Mouse (Mus musculus): ENCODE data around the gene Mov10l1. TPM values are rescaled to one million over a fixed set of nuclear protein-coding genes. Genes with fewer than 3 reads are reported as not detected.

Gene Mov10l1
- polyA plus RNA-seq, 1 experiment from 2014 or later: 0.05 TPM

DNA sequence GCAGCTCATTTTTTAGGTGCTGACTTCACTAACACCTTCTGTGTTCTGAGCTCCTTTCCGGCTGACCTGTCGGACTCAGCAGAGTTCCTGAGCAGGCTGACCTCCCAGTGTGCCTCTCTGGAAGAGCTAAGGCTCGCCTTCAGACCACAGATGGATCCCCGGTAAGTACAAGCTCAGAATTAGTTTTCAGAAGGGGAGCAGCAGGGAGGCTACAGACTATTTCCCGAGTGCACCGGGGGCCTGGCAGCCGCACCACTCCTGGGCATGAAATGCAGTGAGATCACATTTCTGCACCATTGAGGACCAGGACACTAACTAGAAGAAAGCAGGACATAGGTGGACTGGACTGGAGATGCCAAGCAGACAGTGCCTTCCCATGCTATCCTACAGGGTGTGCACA lies 115.9 kb downstream of the Mov10l1 start:
- Histone ChIP-seq H3K27me3 (replicated peaks; ENCODE audit: control insufficient read depth, insufficient read depth, low read length) (no peaks in the 10 kb centered on the region), H3K4me3 (ENCODE audit: low read length) (no peak overlapping the region), H3K27ac (ENCODE audit: low read depth, low read length) (no peak overlapping the region), H3K36me3 (ENCODE audit: control insufficient read depth, insufficient read depth, low read length) (peaks cover 79% of the 10 kb centered on the region), H3K9ac (ENCODE audit: low read depth, low read length) (no peak overlapping the region), H3K4me1 (ENCODE audit: control insufficient read depth, insufficient read depth, low read depth, low read length) (no peaks in the 10 kb centered on the region), H3K4me2 (ENCODE audit: low read length) (no peak overlapping the region), H3K9me3 (ENCODE audit: control insufficient read depth, low read length) (no peaks in the 10 kb centered on the region)
- 89% methylated on average over 7 of the region's 7 CpGs for WGBS
- ATAC-seq: no peak

DNA sequence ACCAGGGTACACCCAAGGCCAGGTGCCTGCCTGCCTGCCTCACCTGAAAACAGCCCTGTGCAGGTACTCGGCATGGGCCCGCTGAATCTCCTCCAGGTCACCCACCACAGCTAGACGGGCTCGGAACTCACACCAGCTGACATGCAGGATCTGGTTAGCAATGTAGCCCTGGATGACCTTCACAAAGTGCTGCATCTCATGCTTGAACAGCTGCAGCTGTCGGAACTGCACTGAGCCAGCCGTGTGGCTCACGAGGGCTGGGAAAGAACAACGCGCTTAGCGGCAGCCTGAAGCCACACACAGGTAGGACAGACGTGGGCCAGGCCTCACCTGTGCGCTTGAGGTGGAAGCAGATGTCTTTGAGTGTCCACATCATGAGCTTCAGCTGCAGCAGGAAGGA lies 118.1 kb downstream of the Mov10l1 start:
- Histone ChIP-seq H3K36me3 (ENCODE audit: control insufficient read depth, insufficient read depth, low read length) (peaks cover 78% of the 10 kb centered on the region), H3K9me3 (ENCODE audit: control insufficient read depth, low read length) (no peaks in the 10 kb centered on the region), H3K4me2 (ENCODE audit: low read length) (no peak overlapping the region), H3K27ac (ENCODE audit: low read depth, low read length) (no peak overlapping the region), H3K4me3 (ENCODE audit: low read length) (no peak overlapping the region), H3K27me3 (replicated peaks; ENCODE audit: control insufficient read depth, insufficient read depth, low read length) (no peaks in the 10 kb centered on the region), H3K9ac (ENCODE audit: low read depth, low read length) (no peak overlapping the region), H3K4me1 (ENCODE audit: control insufficient read depth, insufficient read depth, low read depth, low read length) (no peaks in the 10 kb centered on the region)
- 87% methylated on average over 12 of the region's 12 CpGs for WGBS
- no peak for ATAC-seq

DNA sequence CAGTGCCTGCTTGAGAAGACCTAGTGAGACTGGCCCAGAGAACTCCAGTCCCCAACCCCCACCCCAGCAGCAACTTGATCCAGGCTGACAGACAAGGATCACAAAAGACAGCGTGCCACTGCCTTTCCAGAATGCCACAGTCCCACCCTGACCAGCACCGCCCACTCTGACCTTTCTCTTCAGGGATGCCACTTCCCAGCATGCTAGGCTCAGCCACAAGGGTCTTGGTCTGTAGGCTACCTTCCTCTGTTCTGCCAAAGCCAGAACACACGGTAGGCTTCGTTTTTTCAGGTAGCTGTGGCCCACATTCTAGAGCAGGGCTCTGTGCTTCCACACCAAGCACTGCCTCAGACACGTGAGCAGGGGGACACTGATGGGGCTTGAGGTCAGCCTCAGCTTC lies 119.9 kb downstream of the Mov10l1 start:
- Histone ChIP-seq H3K27me3 (replicated peaks; ENCODE audit: control insufficient read depth, insufficient read depth, low read length) (no peaks in the 10 kb centered on the region), H3K9me3 (ENCODE audit: control insufficient read depth, low read length) (no peaks in the 10 kb centered on the region), H3K27ac (ENCODE audit: low read depth, low read length) (no peak overlapping the region), H3K9ac (ENCODE audit: low read depth, low read length) (no peak overlapping the region), H3K4me3 (ENCODE audit: low read length) (no peak overlapping the region), H3K36me3 (ENCODE audit: control insufficient read depth, insufficient read depth, low read length) (peaks cover 74% of the 10 kb centered on the region), H3K4me2 (ENCODE audit: low read length) (no peak overlapping the region), H3K4me1 (ENCODE audit: control insufficient read depth, insufficient read depth, low read depth, low read length) (no peaks in the 10 kb centered on the region)
- ATAC-seq: no peak
- WGBS: 42% methylated on average over 5 of the region's 5 CpGs

GRCm38 (mm10) chr15:89103921-89104320 lies 121.2 kb downstream of the Mov10l1 start:
- 81% methylated on average over 10 of the region's 10 CpGs for WGBS

GRCm38 (mm10) chr15:89104425-89104824 lies 121.7 kb downstream of the Mov10l1 start:
- ATAC-seq: no peak
- Histone ChIP-seq H3K27ac (ENCODE audit: low read depth, low read length) (no peak overlapping the region), H3K4me1 (ENCODE audit: control insufficient read depth, insufficient read depth, low read depth, low read length) (no peaks in the 10 kb centered on the region), H3K9ac (ENCODE audit: low read depth, low read length) (no peak overlapping the region), H3K9me3 (ENCODE audit: control insufficient read depth, low read length) (no peaks in the 10 kb centered on the region), H3K27me3 (replicated peaks; ENCODE audit: control insufficient read depth, insufficient read depth, low read length) (no peaks in the 10 kb centered on the region), H3K4me3 (ENCODE audit: low read length) (no peak overlapping the region), H3K36me3 (ENCODE audit: control insufficient read depth, insufficient read depth, low read length) (peaks cover 74% of the 10 kb centered on the region), H3K4me2 (ENCODE audit: low read length) (no peak overlapping the region)
- 93% methylated on average over 8 of the region's 8 CpGs for WGBS

More at GRCm38 (mm10) chr15:89103921-89104320, 121.2 kb downstream of the Mov10l1 start:
- H3K9ac ChIP-seq (ENCODE audit: low read depth, low read length): no peak overlapping the region
- no peak overlapping the region for H3K4me3 ChIP-seq (ENCODE audit: low read length)
- no peak for ATAC-seq
- no peak overlapping the region for H3K27ac ChIP-seq (ENCODE audit: low read depth, low read length)
- H3K27me3 ChIP-seq (replicated peaks; ENCODE audit: control insufficient read depth, insufficient read depth, low read length): no peaks in the 10 kb centered on the region
- no peak overlapping the region for H3K4me2 ChIP-seq (ENCODE audit: low read length)
- H3K9me3 ChIP-seq (ENCODE audit: control insufficient read depth, low read length): no peaks in the 10 kb centered on the region
- peaks cover 73% of the 10 kb centered on the region for H3K36me3 ChIP-seq (ENCODE audit: control insufficient read depth, insufficient read depth, low read length)
- no peaks in the 10 kb centered on the region for H3K4me1 ChIP-seq (ENCODE audit: control insufficient read depth, insufficient read depth, low read depth, low read length)

Other genes with a start within 250 kb of the Mov10l1 start
- 12.9 and 14.9 TPM in 2 replicates for gene Brd1, start 248.7 kb upstream of the Mov10l1 start, polyA plus RNA-seq (2015; fragmentation: Nextera tagmentation; extraction: Ambion mirVana)
- gene Zbed4, start 231.2 kb upstream of the Mov10l1 start, polyA plus RNA-seq (2015; fragmentation: Nextera tagmentation; extraction: Ambion mirVana): 9.9 and 15.3 TPM in 2 replicates
- 9.5 and 10.1 TPM in 2 replicates for gene Alg12, start 163.6 kb upstream of the Mov10l1 start, polyA plus RNA-seq (2015; fragmentation: Nextera tagmentation; extraction: Ambion mirVana)
- gene Creld2, start 163.3 kb upstream of the Mov10l1 start, polyA plus RNA-seq (2015; fragmentation: Nextera tagmentation; extraction: Ambion mirVana): 61.0 and 61.9 TPM in 2 replicates
- 71.4 and 77.4 TPM in 2 replicates for gene Pim3, start 120.7 kb upstream of the Mov10l1 start, polyA plus RNA-seq (2015; fragmentation: Nextera tagmentation; extraction: Ambion mirVana)
- 0.06 and 0.13 TPM in 2 replicates for gene Ttll8, start 28.5 kb upstream of the Mov10l1 start, polyA plus RNA-seq (2015; fragmentation: Nextera tagmentation; extraction: Ambion mirVana)
- 39.1 and 52.9 TPM in 2 replicates for gene Mlc1, start 3.9 kb upstream of the Mov10l1 start, polyA plus RNA-seq (2015; fragmentation: Nextera tagmentation; extraction: Ambion mirVana)
- 9.5 and 11.9 TPM in 2 replicates for gene Panx2, start 76.8 kb downstream of the Mov10l1 start, polyA plus RNA-seq (2015; fragmentation: Nextera tagmentation; extraction: Ambion mirVana)
- gene Trabd, start 92.2 kb downstream of the Mov10l1 start, polyA plus RNA-seq (2015; fragmentation: Nextera tagmentation; extraction: Ambion mirVana): 39.2 and 39.5 TPM in 2 replicates
- 16.4 and 17.9 TPM in 2 replicates for gene Selenoo, start 106.2 kb downstream of the Mov10l1 start, polyA plus RNA-seq (2015; fragmentation: Nextera tagmentation; extraction: Ambion mirVana)
- gene Tubgcp6, start 140.2 kb downstream of the Mov10l1 start, polyA plus RNA-seq (2015; fragmentation: Nextera tagmentation; extraction: Ambion mirVana): 15.2 and 16.4 TPM in 2 replicates
- 27.3 and 29.2 TPM in 2 replicates for gene Hdac10, start 145.8 kb downstream of the Mov10l1 start, polyA plus RNA-seq (2015; fragmentation: Nextera tagmentation; extraction: Ambion mirVana)
- 4.1 and 4.4 TPM in 2 replicates for gene Mapk12, start 157.8 kb downstream of the Mov10l1 start, polyA plus RNA-seq (2015; fragmentation: Nextera tagmentation; extraction: Ambion mirVana)
- gene Mapk11, start 166.7 kb downstream of the Mov10l1 start, polyA plus RNA-seq (2015; fragmentation: Nextera tagmentation; extraction: Ambion mirVana): 23.7 and 28.3 TPM in 2 replicates
- gene Plxnb2, start 197.9 kb downstream of the Mov10l1 start, polyA plus RNA-seq (2015; fragmentation: Nextera tagmentation; extraction: Ambion mirVana): 85.2 and 106 TPM in 2 replicates
- gene Dennd6b, start 213.6 kb downstream of the Mov10l1 start, polyA plus RNA-seq (2015; fragmentation: Nextera tagmentation; extraction: Ambion mirVana): 86.6 and 93.2 TPM in 2 replicates
- 59.4 and 71.5 TPM in 2 replicates for gene Ppp6r2, start 228.6 kb downstream of the Mov10l1 start, polyA plus RNA-seq (2015; fragmentation: Nextera tagmentation; extraction: Ambion mirVana)